Mouse (Mus musculus): ENCODE data around the gene Gadl1. TPM values are rescaled to one million over a fixed set of nuclear protein-coding genes. Genes with fewer than 3 reads are reported as not detected.

Gene Gadl1
- polyA plus RNA-seq, 1 experiment = not detected

GRCm38 (mm10) chr9:115934288-115934687, 25.0 kb downstream of the Gadl1 start:
- Histone ChIP-seq H3K27ac (ENCODE audit: insufficient read depth, low read depth, low read length) (no peak overlapping the region), H3K4me3 (ENCODE audit: low read depth, low read length) (no peak overlapping the region), H3K27me3 (ENCODE audit: control insufficient read depth, insufficient read depth, low read length) (no peaks in the 10 kb centered on the region), H3K4me1 (ENCODE audit: control insufficient read depth, insufficient read depth, insufficient read length, low read length) (no peaks in the 10 kb centered on the region), H3K36me3 (ENCODE audit: control insufficient read depth, insufficient read depth, low read length) (no peaks in the 10 kb centered on the region)
- TF ChIP-seq POLR2A (IDR thresholded peaks at IDR 0.05; ENCODE audit: low read depth, low read length) (no peak), CTCF (IDR thresholded peaks at IDR 0.05; ENCODE audit: extremely low read depth, insufficient read length, insufficient replicate concordance, low read depth, low read length) (no peak)
- WGBS = 84% methylated on average over 11 of the region's 11 CpGs

GRCm38 (mm10) chr9:115936350-115936749, 27.1 kb downstream of the Gadl1 start:
- Histone ChIP-seq H3K4me1 (ENCODE audit: control insufficient read depth, insufficient read depth, insufficient read length, low read length) (no peaks in the 10 kb centered on the region), H3K36me3 (ENCODE audit: control insufficient read depth, insufficient read depth, low read length) (no peaks in the 10 kb centered on the region), H3K4me3 (ENCODE audit: low read depth, low read length) (no peak overlapping the region), H3K27me3 (ENCODE audit: control insufficient read depth, insufficient read depth, low read length) (no peaks in the 10 kb centered on the region), H3K27ac (ENCODE audit: insufficient read depth, low read depth, low read length) (no peak overlapping the region)
- no peak for TF ChIP-seq POLR2A (IDR thresholded peaks at IDR 0.05; ENCODE audit: low read depth, low read length)
- no peak for TF ChIP-seq CTCF (IDR thresholded peaks at IDR 0.05; ENCODE audit: extremely low read depth, insufficient read length, insufficient replicate concordance, low read depth, low read length)
- WGBS = 50% methylated on average over 2 of the region's 2 CpGs

DNA sequence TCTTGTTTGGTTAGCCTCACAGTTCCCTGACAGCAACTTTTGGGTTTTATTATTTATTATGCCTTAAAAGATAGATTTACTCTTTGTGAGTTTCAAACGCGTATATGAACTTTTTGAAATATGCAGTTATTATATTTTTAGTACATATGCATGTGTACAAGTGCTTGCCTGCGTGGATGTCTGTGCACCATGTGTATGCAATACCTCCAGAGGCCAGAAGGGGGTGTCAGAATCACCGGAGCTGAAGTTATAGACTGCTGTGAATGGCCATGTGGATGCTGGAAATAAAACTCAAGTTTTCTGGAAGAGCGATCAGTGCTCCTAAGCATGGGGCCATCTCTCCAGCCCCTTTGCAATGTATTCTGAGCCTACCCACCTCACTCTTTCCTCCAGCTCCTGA, 28.7 kb downstream of the Gadl1 start:
- Histone ChIP-seq H3K4me1 (ENCODE audit: control insufficient read depth, insufficient read depth, insufficient read length, low read length) (no peaks in the 10 kb centered on the region), H3K36me3 (ENCODE audit: control insufficient read depth, insufficient read depth, low read length) (no peaks in the 10 kb centered on the region), H3K4me3 (ENCODE audit: low read depth, low read length) (no peak overlapping the region), H3K27me3 (ENCODE audit: control insufficient read depth, insufficient read depth, low read length) (no peaks in the 10 kb centered on the region), H3K27ac (ENCODE audit: insufficient read depth, low read depth, low read length) (no peak overlapping the region)
- TF ChIP-seq CTCF (IDR thresholded peaks at IDR 0.05; ENCODE audit: extremely low read depth, insufficient read length, insufficient replicate concordance, low read depth, low read length) (no peak), POLR2A (IDR thresholded peaks at IDR 0.05; ENCODE audit: low read depth, low read length) (no peak)
- 94% methylated on average over 5 of the region's 5 CpGs for WGBS

DNA sequence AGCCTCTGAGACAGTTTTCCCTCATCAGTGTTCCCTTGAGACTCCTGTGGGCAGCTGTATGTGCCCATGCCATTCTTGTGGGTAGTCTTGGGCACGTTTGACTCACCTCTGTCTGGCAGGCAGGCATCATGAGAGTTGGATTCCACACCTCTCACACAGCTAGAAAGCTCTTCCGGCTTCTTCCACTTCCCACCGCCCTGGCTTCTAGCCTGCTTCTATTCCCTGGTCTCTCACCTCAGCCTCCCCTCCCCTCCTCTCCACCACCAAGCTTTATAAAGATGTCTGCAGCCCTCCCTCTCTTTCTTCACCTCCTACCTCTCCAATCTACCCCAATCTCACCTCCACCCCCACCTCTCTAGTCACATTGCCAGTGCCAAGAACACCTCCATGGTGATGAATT, 30.2 kb downstream of the Gadl1 start:
- 87% methylated on average over 3 of the region's 3 CpGs for WGBS
- Histone ChIP-seq H3K4me1 (ENCODE audit: control insufficient read depth, insufficient read depth, insufficient read length, low read length) (no peaks in the 10 kb centered on the region), H3K27ac (ENCODE audit: insufficient read depth, low read depth, low read length) (no peak overlapping the region), H3K4me3 (ENCODE audit: low read depth, low read length) (no peak overlapping the region), H3K27me3 (ENCODE audit: control insufficient read depth, insufficient read depth, low read length) (no peaks in the 10 kb centered on the region), H3K36me3 (ENCODE audit: control insufficient read depth, insufficient read depth, low read length) (no peaks in the 10 kb centered on the region)
- no peak for TF ChIP-seq POLR2A (IDR thresholded peaks at IDR 0.05; ENCODE audit: low read depth, low read length)
- TF ChIP-seq CTCF (IDR thresholded peaks at IDR 0.05; ENCODE audit: extremely low read depth, insufficient read length, insufficient replicate concordance, low read depth, low read length) = no peak

GRCm38 (mm10) chr9:115941171-115941570, 31.9 kb downstream of the Gadl1 start:
- no peak for TF ChIP-seq CTCF (IDR thresholded peaks at IDR 0.05; ENCODE audit: extremely low read depth, insufficient read length, insufficient replicate concordance, low read depth, low read length)
- TF ChIP-seq POLR2A (IDR thresholded peaks at IDR 0.05; ENCODE audit: low read depth, low read length) = no peak
- Histone ChIP-seq H3K4me1 (ENCODE audit: control insufficient read depth, insufficient read depth, insufficient read length, low read length) (no peaks in the 10 kb centered on the region), H3K27me3 (ENCODE audit: control insufficient read depth, insufficient read depth, low read length) (no peaks in the 10 kb centered on the region), H3K4me3 (ENCODE audit: low read depth, low read length) (no peak overlapping the region), H3K36me3 (ENCODE audit: control insufficient read depth, insufficient read depth, low read length) (no peaks in the 10 kb centered on the region), H3K27ac (ENCODE audit: insufficient read depth, low read depth, low read length) (no peak overlapping the region)
- 52% methylated on average over 8 of the region's 8 CpGs for WGBS

DNA sequence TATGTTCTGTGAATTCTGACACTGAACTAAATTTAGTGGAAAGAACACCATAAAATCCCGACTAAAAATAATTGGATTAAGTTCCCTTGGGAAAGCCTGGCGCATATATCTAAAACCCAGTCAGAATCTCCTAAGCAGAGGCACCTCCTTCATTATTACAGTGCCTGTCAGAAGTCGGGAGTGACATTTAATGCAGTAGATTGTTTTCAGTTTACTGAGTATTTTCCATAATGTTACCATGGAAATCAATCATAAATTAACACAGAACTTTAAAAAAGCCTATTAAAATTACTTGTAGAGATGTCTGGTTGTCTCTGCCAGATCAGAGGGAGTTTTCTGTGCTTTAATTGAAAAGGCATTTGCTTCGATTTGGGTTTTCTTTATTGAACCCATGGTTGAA, 33.2 kb downstream of the Gadl1 start:
- no peaks in the 10 kb centered on the region for H3K27me3 ChIP-seq (ENCODE audit: control insufficient read depth, insufficient read depth, low read length)
- 80% methylated on average over 4 of the region's 4 CpGs for WGBS

DNA sequence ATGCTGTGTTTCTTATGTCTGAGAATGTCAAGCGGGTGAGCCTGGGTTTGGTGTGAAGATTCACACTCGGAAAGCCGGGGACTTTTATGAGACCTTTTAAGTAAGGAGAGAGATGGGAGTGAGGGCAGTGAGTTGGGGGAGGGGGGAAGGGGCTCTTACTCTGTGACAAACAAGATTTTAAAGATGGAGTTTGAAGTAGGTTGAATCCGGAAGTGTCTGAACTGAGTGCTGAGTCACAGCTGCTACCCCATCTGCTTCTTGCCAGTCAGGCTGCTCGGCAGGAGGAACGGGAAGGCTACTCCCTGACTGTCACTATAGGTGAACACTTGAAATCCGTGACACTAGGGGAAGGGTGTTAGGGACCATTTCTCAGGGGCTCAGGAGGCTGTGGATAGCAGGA, 33.7 kb downstream of the Gadl1 start:
- no peaks in the 10 kb centered on the region for H3K36me3 ChIP-seq (ENCODE audit: control insufficient read depth, insufficient read depth, low read length)
- H3K27me3 ChIP-seq (ENCODE audit: control insufficient read depth, insufficient read depth, low read length) = no peaks in the 10 kb centered on the region
- TF ChIP-seq CTCF (IDR thresholded peaks at IDR 0.05; ENCODE audit: extremely low read depth, insufficient read length, insufficient replicate concordance, low read depth, low read length) = no peak
- no peak for TF ChIP-seq POLR2A (IDR thresholded peaks at IDR 0.05; ENCODE audit: low read depth, low read length)
- no peak overlapping the region for H3K27ac ChIP-seq (ENCODE audit: insufficient read depth, low read depth, low read length)
- no peaks in the 10 kb centered on the region for H3K4me1 ChIP-seq (ENCODE audit: control insufficient read depth, insufficient read depth, insufficient read length, low read length)
- 66% methylated on average over 7 of the region's 7 CpGs for WGBS
- H3K4me3 ChIP-seq (ENCODE audit: low read depth, low read length) = no peak overlapping the region

More for the DNA sequence above, 33.2 kb downstream of the Gadl1 start:
- Histone ChIP-seq H3K4me3 (ENCODE audit: low read depth, low read length) (no peak overlapping the region), H3K27ac (ENCODE audit: insufficient read depth, low read depth, low read length) (no peak overlapping the region), H3K4me1 (ENCODE audit: control insufficient read depth, insufficient read depth, insufficient read length, low read length) (no peaks in the 10 kb centered on the region), H3K36me3 (ENCODE audit: control insufficient read depth, insufficient read depth, low read length) (no peaks in the 10 kb centered on the region)
- TF ChIP-seq POLR2A (IDR thresholded peaks at IDR 0.05; ENCODE audit: low read depth, low read length) = no peak
- TF ChIP-seq CTCF (IDR thresholded peaks at IDR 0.05; ENCODE audit: extremely low read depth, insufficient read length, insufficient replicate concordance, low read depth, low read length) = no peak
